Comparison of ENCODE assay signal across 29 mouse cellular contexts in genomic region chr2:157303096-157303495, GRCm38 (mm10). TPM values are rescaled to one million over a fixed set of nuclear protein-coding genes. Genes with fewer than 3 reads are reported as not detected.
A peak's percentile ranks its signal among the peaks of the same experiment; 100 is the strongest.
DNase-seq lines count a peak whose midpoint lies in the region; ATAC-seq and TF ChIP-seq lines count a peak whose summit lies in the region.
"Had no signal": no experiment of that assay in that cellular context is flagged by ENCODE, and none has a peak within 500 bp of the region (broad histone marks: within the 10 kb centered on the region; RNA-seq: fewer than 3 reads in every experiment).

No protein-coding gene starts in this region.

- no peak for ATAC-seq in forebrain, embryonic 13.5 days
- ATAC-seq in forebrain, embryonic 16.5 days = no peak
- peak; percentile 21; the same call in 1 of the 2 replicates for ATAC-seq in hindbrain, postnatal 0 days
- no peak for ATAC-seq in hindbrain, embryonic 14.5 days (ENCODE audit: low FRiP score)
- ATAC-seq in lung, postnatal 0 days = no peak
- ATAC-seq: inflammation-experienced regulatory T-cells, adult 6 months had no signal

- peaks cover 89% of the 10 kb centered on the region for H3K36me3 ChIP-seq in forebrain, embryonic 13.5 days (ENCODE audit: poor library complexity, severe bottlenecking)
- peaks cover 18% of the 10 kb centered on the region for H3K36me3 ChIP-seq in forebrain, embryonic 16.5 days (ENCODE audit: control insufficient read depth, insufficient read depth)
- H3K36me3 ChIP-seq in hindbrain, postnatal 0 days (ENCODE audit: insufficient read depth, low read length) = peaks cover 50% of the 10 kb centered on the region
- peaks cover 94% of the 10 kb centered on the region for H3K36me3 ChIP-seq in hindbrain, embryonic 14.5 days (replicated peaks; ENCODE audit: control insufficient read depth, insufficient read depth)
- peaks cover 35% of the 10 kb centered on the region for H3K36me3 ChIP-seq in lung, postnatal 0 days (ENCODE audit: insufficient read depth, low read length)

- TF ChIP-seq CTCF in hindbrain, postnatal 0 days (IDR thresholded peaks at IDR 0.05; ENCODE audit: low read depth) = no peak
- TF ChIP-seq CTCF in lung, postnatal 0 days (IDR thresholded peaks at IDR 0.05) = no peak
- no peak for TF ChIP-seq CTCF in brain, embryonic 14.5 days (IDR thresholded peaks at IDR 0.05; ENCODE audit: borderline replicate concordance, extremely low read depth, insufficient read depth, insufficient read length)

- H3K4me3 ChIP-seq in forebrain, embryonic 13.5 days = no peak overlapping the region
- H3K4me3 ChIP-seq in forebrain, embryonic 16.5 days (replicated peaks; ENCODE audit: low read length) = no peak overlapping the region
- no peak overlapping the region for H3K4me3 ChIP-seq in hindbrain, postnatal 0 days (ENCODE audit: low read length)
- no peak overlapping the region for H3K4me3 ChIP-seq in hindbrain, embryonic 14.5 days (replicated peaks; ENCODE audit: low read length)
- H3K4me3 ChIP-seq in lung, postnatal 0 days (ENCODE audit: low read depth, low read length) = no peak overlapping the region
- H3K4me3 ChIP-seq: embryonic facial prominence, embryonic 10.5 days; heart, embryonic 12.5 days had no signal

- WGBS in forebrain, embryonic 13.5 days = 29% methylated on average over 9 of the region's 9 CpGs
- 21% methylated on average over 9 of the region's 9 CpGs for WGBS in forebrain, embryonic 16.5 days
- 45% methylated on average over 9 of the region's 9 CpGs for WGBS in hindbrain, postnatal 0 days
- 59% methylated on average over 9 of the region's 9 CpGs for WGBS in hindbrain, embryonic 14.5 days
- WGBS in lung, postnatal 0 days = 70% methylated on average over 9 of the region's 9 CpGs

- no peaks in the 10 kb centered on the region for H3K27me3 ChIP-seq in forebrain, embryonic 13.5 days
- no peaks in the 10 kb centered on the region for H3K27me3 ChIP-seq in forebrain, embryonic 16.5 days (replicated peaks; ENCODE audit: control insufficient read depth, insufficient read depth, low read length)
- H3K27me3 ChIP-seq in hindbrain, postnatal 0 days (ENCODE audit: insufficient read depth, low read length) = no peaks in the 10 kb centered on the region
- no peaks in the 10 kb centered on the region for H3K27me3 ChIP-seq in hindbrain, embryonic 14.5 days (ENCODE audit: control insufficient read depth, insufficient read depth, low read length)
- no peaks in the 10 kb centered on the region for H3K27me3 ChIP-seq in lung, postnatal 0 days (replicated peaks; ENCODE audit: insufficient read depth, low read length)
- H3K27me3 ChIP-seq: CH12.LX; heart, embryonic 12.5 days had no signal

- H3K27ac ChIP-seq in forebrain, embryonic 13.5 days = peak overlapping the region; percentile 52; the same call in 1 of the 2 replicates
- H3K27ac ChIP-seq in forebrain, embryonic 16.5 days (ENCODE audit: low read length) = no peak overlapping the region
- peak overlapping the region; percentile 33 for H3K27ac ChIP-seq in hindbrain, postnatal 0 days
- H3K27ac ChIP-seq in hindbrain, embryonic 14.5 days = no peak overlapping the region
- H3K27ac ChIP-seq in lung, postnatal 0 days (ENCODE audit: low read length) = peak overlapping the region; percentile 38; the same call in 1 of the 2 replicates
- H3K27ac ChIP-seq: embryonic facial prominence, embryonic 10.5 days had no signal

- H3K4me1 ChIP-seq in forebrain, embryonic 13.5 days = peaks cover 27% of the 10 kb centered on the region; the same call in 1 of the 2 replicates
- H3K4me1 ChIP-seq in forebrain, embryonic 16.5 days (replicated peaks; ENCODE audit: control insufficient read depth, insufficient read depth, low read length) = peaks cover 23% of the 10 kb centered on the region
- H3K4me1 ChIP-seq in hindbrain, postnatal 0 days (ENCODE audit: insufficient read depth, low read length) = no peaks in the 10 kb centered on the region
- H3K4me1 ChIP-seq in hindbrain, embryonic 14.5 days (replicated peaks; ENCODE audit: control insufficient read depth, insufficient read depth, low read length) = no peaks in the 10 kb centered on the region
- peaks cover 7% of the 10 kb centered on the region; the same call in 1 of the 2 replicates for H3K4me1 ChIP-seq in lung, postnatal 0 days (ENCODE audit: insufficient read depth, low read depth, low read length)

- H3K9me3 ChIP-seq in forebrain, embryonic 13.5 days (replicated peaks) = no peaks in the 10 kb centered on the region
- H3K9me3 ChIP-seq in forebrain, embryonic 16.5 days (ENCODE audit: control insufficient read depth, low read length) = no peaks in the 10 kb centered on the region
- H3K9me3 ChIP-seq in hindbrain, postnatal 0 days (ENCODE audit: low read length) = no peaks in the 10 kb centered on the region
- H3K9me3 ChIP-seq in hindbrain, embryonic 14.5 days (ENCODE audit: control insufficient read depth, low read length) = no peaks in the 10 kb centered on the region
- H3K9me3 ChIP-seq in lung, postnatal 0 days (ENCODE audit: low read length) = no peaks in the 10 kb centered on the region
- H3K9me3 ChIP-seq: embryonic facial prominence, embryonic 10.5 days; heart, embryonic 12.5 days had no signal

- TF ChIP-seq POLR2A in brain, embryonic 14.5 days (IDR thresholded peaks at IDR 0.05; ENCODE audit: borderline replicate concordance, extremely low read depth, insufficient read depth, insufficient read length, poor library complexity, severe bottlenecking) = no peak

- DNase-seq in hindbrain, postnatal 0 days (ENCODE audit: low spot score) = peak; percentile 54
- no peak for DNase-seq in hindbrain, embryonic 14.5 days (ENCODE audit: low spot score)
- DNase-seq in lung, postnatal 0 days (ENCODE audit: low spot score) = no peak
- DNase-seq in lung, adult 18-20 months = no peak
- peak; percentile 61 for DNase-seq in brain, embryonic 14.5 days (ENCODE audit: low read depth)
- no peak for DNase-seq in adrenal gland, adult 2 months
- DNase-seq: adrenal gland, postnatal 25 days; cerebellum, adult 18-20 months; gastrocnemius, postnatal 10 days; heart, adult 11 months; heart, postnatal 14 days; kidney, adult 2 months; kidney, postnatal 10 days; lung, adult 2 months; lung, postnatal 36 days; thymus, postnatal 14 days had no signal

- no peak overlapping the region for H3K9ac ChIP-seq in forebrain, embryonic 13.5 days
- H3K9ac ChIP-seq in forebrain, embryonic 16.5 days (replicated peaks; ENCODE audit: low read depth, low read length) = no peak overlapping the region
- no peak overlapping the region for H3K9ac ChIP-seq in hindbrain, postnatal 0 days (replicated peaks; ENCODE audit: low read length)
- H3K9ac ChIP-seq in hindbrain, embryonic 14.5 days = no peak overlapping the region
- H3K9ac ChIP-seq in lung, postnatal 0 days (replicated peaks; ENCODE audit: low read depth) = no peak overlapping the region
- H3K9ac ChIP-seq: heart, embryonic 12.5 days had no signal

- TF ChIP-seq EP300 in lung, postnatal 0 days (IDR thresholded peaks at IDR 0.05) = no peak

- no peak overlapping the region for H3K4me2 ChIP-seq in forebrain, embryonic 13.5 days
- H3K4me2 ChIP-seq in forebrain, embryonic 16.5 days (ENCODE audit: low read length) = no peak overlapping the region
- H3K4me2 ChIP-seq in hindbrain, postnatal 0 days (ENCODE audit: low read depth, low read length) = no peak overlapping the region
- H3K4me2 ChIP-seq in hindbrain, embryonic 14.5 days (replicated peaks) = no peak overlapping the region
- H3K4me2 ChIP-seq in lung, postnatal 0 days (replicated peaks; ENCODE audit: low read depth, low read length) = no peak overlapping the region
- H3K4me2 ChIP-seq: heart, embryonic 12.5 days; liver, embryonic 11.5 days had no signal

RNA-seq across cellular contexts. Expression of gene Mroh8, which starts 23.7 kb away (rescaled TPM):
- polyA plus RNA-seq in forebrain, embryonic 13.5 days (2015; fragmentation: Nextera tagmentation; extraction: Ambion mirVana) = 0.64 and 0.72 TPM in 2 replicates
- 0.20 and 0.30 TPM in 2 replicates for polyA plus RNA-seq in forebrain, embryonic 16.5 days (2015; fragmentation: Nextera tagmentation; extraction: Ambion mirVana)
- total RNA-seq in hindbrain, postnatal 0 days (2014; rRNA removed) = 0.25 TPM in 1 of 2 replicates, not detected in the other
- 0.42 and 0.70 TPM in 2 replicates for polyA plus RNA-seq in hindbrain, postnatal 0 days (2015; fragmentation: Nextera tagmentation; extraction: Ambion mirVana)
- polyA plus RNA-seq in hindbrain, embryonic 14.5 days (2014; fragmentation: Nextera tagmentation; extraction: Ambion mirVana) = 0.09 and 0.41 TPM in 2 replicates
- polyA plus RNA-seq in lung, postnatal 0 days (2015; fragmentation: Nextera tagmentation; extraction: Ambion mirVana) = 0.23 and 0.25 TPM in 2 replicates
- 0.34 and 0.38 TPM in 2 replicates for polyA plus RNA-seq in brain, embryonic 14.5 days (2012; rRNA removed)
- total RNA-seq in adrenal gland, adult 2 months (2021) = under 1 TPM; 0.26 to 0.48 TPM
- 0.37 and 0.90 TPM in 2 replicates for polyA plus RNA-seq in adrenal gland, adult 2 months (2012; rRNA removed)
- total RNA-seq: megakaryocyte-erythroid progenitor cell, adult 5-6 weeks; neutrophil, adult 5-6 weeks had no signal

RNA-seq across cellular contexts. Expression of gene Rpn2, which starts 24.3 kb away (rescaled TPM):
- 197 and 218 TPM in 2 replicates for polyA plus RNA-seq in forebrain, embryonic 13.5 days (2015; fragmentation: Nextera tagmentation; extraction: Ambion mirVana)
- 183 and 189 TPM in 2 replicates for polyA plus RNA-seq in forebrain, embryonic 16.5 days (2015; fragmentation: Nextera tagmentation; extraction: Ambion mirVana)
- total RNA-seq in hindbrain, postnatal 0 days (2014; rRNA removed) = 240 and 253 TPM in 2 replicates
- polyA plus RNA-seq in hindbrain, postnatal 0 days (2015; fragmentation: Nextera tagmentation; extraction: Ambion mirVana) = 201 and 204 TPM in 2 replicates
- 210 and 221 TPM in 2 replicates for polyA plus RNA-seq in hindbrain, embryonic 14.5 days (2014; fragmentation: Nextera tagmentation; extraction: Ambion mirVana)
- polyA plus RNA-seq in lung, postnatal 0 days (2015; fragmentation: Nextera tagmentation; extraction: Ambion mirVana) = 163 and 168 TPM in 2 replicates
- 195 and 208 TPM in 2 replicates for polyA plus RNA-seq in brain, embryonic 14.5 days (2012; rRNA removed)
- 100 to 1,000 TPM; 296 to 306 TPM for total RNA-seq in adrenal gland, adult 2 months (2021)
- polyA plus RNA-seq in adrenal gland, adult 2 months (2012; rRNA removed) = 198 and 225 TPM in 2 replicates

RNA-seq across cellular contexts. Expression of gene Ghrh, which starts 44.2 kb away (rescaled TPM):
- 2.5 TPM in 2 replicates for polyA plus RNA-seq in forebrain, embryonic 13.5 days (2015; fragmentation: Nextera tagmentation; extraction: Ambion mirVana)
- polyA plus RNA-seq in forebrain, embryonic 16.5 days (2015; fragmentation: Nextera tagmentation; extraction: Ambion mirVana) = 0.80 TPM in 1 of 2 replicates, not detected in the other
- total RNA-seq in hindbrain, postnatal 0 days (2014; rRNA removed) = not detected in 2 replicates
- polyA plus RNA-seq in hindbrain, postnatal 0 days (2015; fragmentation: Nextera tagmentation; extraction: Ambion mirVana) = 1.0 and 1.7 TPM in 2 replicates
- 0.58 and 0.94 TPM in 2 replicates for polyA plus RNA-seq in hindbrain, embryonic 14.5 days (2014; fragmentation: Nextera tagmentation; extraction: Ambion mirVana)
- 0.70 and 0.79 TPM in 2 replicates for polyA plus RNA-seq in lung, postnatal 0 days (2015; fragmentation: Nextera tagmentation; extraction: Ambion mirVana)
- 2.1 and 2.8 TPM in 2 replicates for polyA plus RNA-seq in brain, embryonic 14.5 days (2012; rRNA removed)
- not detected for total RNA-seq in adrenal gland, adult 2 months (2021)
- not detected in 2 replicates for polyA plus RNA-seq in adrenal gland, adult 2 months (2012; rRNA removed)
- total RNA-seq: adrenal gland, postnatal 25 days; CH12.LX; common myeloid progenitor, adult 5-6 weeks; gastrocnemius, postnatal 10 days; heart, postnatal 14 days; left cerebral cortex, adult 18-20 months; megakaryocyte-erythroid progenitor cell, adult 5-6 weeks; MEL; neutrophil, adult 5-6 weeks had no signal
- polyA plus RNA-seq: heart, embryonic 12.5 days; inflammation-experienced regulatory T-cells, adult 6 months; kidney, adult 2 months; limb, embryonic 11.5 days; liver, embryonic 11.5 days; lung, adult 2 months had no signal

Comparison
In these comparisons a context has a peak if more than half of its experiments do, and no peak if none do; other contexts are left out.
1. H3K27ac ChIP-seq: peak in forebrain, embryonic 13.5 days (single experiment), hindbrain, postnatal 0 days (single experiment) and lung, postnatal 0 days (single experiment); none in forebrain, embryonic 16.5 days (single experiment) and hindbrain, embryonic 14.5 days (single experiment).
2. DNase-seq: peak in hindbrain, postnatal 0 days (single experiment) and brain, embryonic 14.5 days (single experiment); none in hindbrain, embryonic 14.5 days (single experiment), lung, postnatal 0 days (single experiment), lung, adult 18-20 months (0 of 2) and adrenal gland, adult 2 months (single experiment).